Mouse (Mus musculus) lung, adult 18-20 months (tissue): Measurements from ENCODE around the gene Gm9195.

Source experiments
- DNase-seq, 2 experiments: peaks; one replicate each; pipeline ENCODE4 v3.0.0; 2022; ENCODE audit warnings: mixed read lengths in 2 of 2

Gene Gm9195

DNA sequence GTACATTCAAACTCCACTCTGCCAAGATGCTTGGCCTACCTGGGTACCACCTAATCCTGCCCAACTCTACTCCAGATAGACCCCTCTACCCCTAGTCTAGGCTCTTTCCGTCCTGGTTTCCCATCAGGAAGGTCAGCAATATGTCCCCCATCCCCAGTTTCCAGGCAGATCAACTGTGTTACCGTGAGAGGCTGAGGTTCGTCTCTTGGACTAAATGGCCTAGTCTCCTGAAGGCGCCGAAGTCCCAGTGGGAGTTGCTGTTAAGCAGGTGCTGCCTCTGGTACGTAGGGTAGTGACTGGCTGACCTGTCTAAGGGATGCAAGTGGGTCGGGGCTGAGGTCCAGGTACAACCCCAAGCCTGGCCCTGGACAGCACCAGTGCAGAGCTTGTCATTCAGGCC lies 50.7 kb downstream of the Gm9195 start:
- DNase-seq, result no peak

DNA sequence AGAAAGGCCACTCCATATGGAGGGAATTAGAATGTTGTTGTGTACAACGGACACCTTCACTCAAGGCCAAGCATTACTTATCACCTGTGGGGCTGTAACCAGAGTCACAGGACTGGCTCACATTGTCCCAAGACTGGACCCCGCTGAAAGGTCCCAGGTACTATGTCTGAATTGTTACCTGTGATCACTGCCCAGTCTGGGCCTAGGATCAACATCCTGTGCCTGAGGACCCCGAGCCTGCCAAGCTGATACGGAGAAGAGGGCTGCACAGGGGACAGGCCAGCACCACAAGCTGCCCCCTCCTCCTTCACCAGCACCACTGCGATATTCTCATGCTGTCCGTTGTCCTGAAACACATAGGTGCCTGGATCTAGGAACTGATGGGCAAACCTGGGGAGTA lies 51.2 kb downstream of the Gm9195 start:
- DNase-seq, result no peak

DNA sequence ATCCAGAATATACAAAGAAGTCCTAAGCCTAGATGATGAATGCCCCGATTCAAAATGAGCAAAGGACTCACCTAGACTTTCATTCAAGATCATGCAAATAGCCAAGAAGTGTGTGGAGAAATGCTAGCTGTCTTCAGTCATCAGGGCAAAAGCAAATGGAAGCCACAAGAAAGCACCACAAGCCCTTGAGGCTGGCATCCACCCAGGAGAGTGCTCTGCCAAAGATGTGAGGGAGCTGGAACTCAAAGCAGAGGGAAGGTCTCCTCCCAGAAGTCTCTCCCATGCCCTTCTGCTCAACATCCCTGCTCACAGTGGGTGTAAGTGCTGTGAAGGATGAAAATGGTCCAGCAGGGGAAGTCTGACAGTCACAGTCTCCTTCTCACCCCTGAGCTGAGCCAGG lies 52.7 kb downstream of the Gm9195 start:
- DNase-seq, result no peak

DNA sequence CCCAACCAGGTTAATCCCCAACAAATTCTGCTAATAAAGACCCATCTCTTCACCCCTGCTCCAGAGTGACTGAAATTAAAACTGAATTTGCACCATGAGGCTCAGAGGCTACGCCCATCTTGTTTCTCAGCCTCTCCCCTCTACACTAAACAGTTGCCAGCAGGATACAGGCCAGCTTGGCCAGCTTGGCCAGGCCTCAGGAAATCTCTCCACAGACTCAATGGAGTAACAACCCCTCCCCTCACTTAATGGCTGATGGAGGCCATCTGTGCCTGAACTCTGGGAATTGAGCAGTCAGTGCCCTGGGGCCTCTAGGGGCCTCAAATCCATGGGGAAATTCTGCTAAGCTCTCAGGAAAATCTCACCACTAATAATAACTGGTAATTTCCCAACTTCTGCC lies 101.9 kb downstream of the Gm9195 start:
- peak; percentile 67 to 73 for DNase-seq

DNA sequence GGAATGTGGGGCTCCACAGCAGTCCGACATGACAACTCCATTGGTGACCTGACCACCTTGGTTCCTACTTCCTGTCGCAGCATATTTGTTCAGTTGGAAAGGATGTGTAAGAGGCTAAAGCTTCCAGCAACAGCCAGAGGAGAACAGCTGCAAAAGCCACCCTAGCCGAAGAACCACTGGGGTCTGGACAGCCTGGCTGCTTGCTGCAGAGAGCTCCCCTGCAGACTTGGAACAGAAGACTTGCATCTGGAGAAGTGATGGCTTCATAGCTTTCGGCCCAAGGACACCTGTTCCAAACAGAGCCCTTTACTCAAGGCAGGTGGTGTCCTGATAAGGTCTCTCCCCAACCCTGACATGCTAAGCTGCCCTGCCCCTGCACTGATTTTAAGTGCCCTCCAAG lies 102.3 kb downstream of the Gm9195 start:
- no peak for DNase-seq

DNA sequence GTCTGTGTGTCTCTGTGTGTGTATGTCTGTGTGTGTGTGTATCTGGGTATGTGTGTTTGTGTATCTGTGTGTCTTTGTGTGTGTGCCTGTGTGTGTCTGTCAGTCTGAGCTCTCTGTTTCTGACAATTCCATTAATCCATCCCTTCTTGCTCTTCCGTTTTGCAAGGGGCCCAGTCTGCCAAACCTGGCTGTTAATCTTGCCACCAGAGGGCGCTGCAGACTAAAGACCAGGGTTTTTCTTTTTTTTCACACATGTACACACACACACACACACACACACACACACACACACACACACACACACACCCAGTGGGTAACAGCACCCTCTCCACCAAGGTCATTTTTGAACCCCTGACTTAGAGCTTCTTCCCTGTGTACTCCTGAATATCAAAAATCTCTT lies 114.4 kb downstream of the Gm9195 start:
- DNase-seq, result peak; percentile 5 to 12
